ENCODE assay signal across 7 mouse cellular contexts in the genomic region with DNA sequence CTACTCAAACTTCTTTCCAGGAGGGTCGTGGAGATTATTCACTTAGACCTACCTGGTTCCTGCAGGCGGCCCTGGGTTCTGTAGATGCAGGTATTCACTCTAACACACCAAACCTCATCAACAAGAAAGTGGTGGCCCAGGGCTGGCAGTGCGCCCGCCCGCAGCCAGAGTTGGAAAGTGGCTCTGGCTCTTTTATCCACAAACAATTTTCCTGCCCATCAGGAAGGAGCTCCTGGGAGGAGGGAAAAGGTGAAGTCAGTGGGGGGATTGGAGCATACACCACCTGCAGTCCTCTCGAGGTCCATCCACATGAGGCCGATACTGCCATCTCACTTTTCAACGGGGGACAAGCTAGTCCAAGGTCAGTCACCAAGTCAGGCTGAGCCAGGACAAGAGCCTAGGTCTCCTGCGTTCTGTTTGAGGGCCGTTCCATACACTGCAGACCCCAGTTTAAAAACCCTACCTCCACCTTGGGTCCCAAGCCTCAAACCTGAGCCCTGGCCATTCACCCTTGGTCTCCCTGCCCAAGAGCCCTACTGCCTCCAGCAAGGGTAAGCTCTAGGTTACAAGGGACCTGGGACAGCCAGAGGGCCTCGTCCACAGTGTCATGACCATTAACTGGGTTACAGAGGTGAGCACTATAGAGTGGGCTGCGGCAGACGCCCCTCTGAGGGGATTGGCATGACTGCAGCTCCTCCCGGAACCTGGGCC. TPM values are rescaled to one million over a fixed set of nuclear protein-coding genes. Genes with fewer than 3 reads are reported as not detected.
DNase-seq lines count a peak whose midpoint lies in the region; ATAC-seq and TF ChIP-seq lines count a peak whose summit lies in the region.

No protein-coding gene starts in this region.

- H3K9me3 ChIP-seq in E14TG2a.4 (ENCODE audit: low read length) = no peaks in the 10 kb centered on the region
- H3K9me3 ChIP-seq in limb, embryonic 12.5 days = no peaks in the 10 kb centered on the region

- H3K27me3 ChIP-seq in E14TG2a.4 (ENCODE audit: insufficient read depth, low read length) = peaks cover 24% of the 10 kb centered on the region
- H3K27me3 ChIP-seq in limb, embryonic 12.5 days = no peaks in the 10 kb centered on the region
- H3K27me3 ChIP-seq in small intestine, adult 2 months (ENCODE audit: control insufficient read depth, insufficient read depth, low read length) = no peaks in the 10 kb centered on the region

- H3K4me1 ChIP-seq in E14TG2a.4 (replicated peaks; ENCODE audit: low read depth, low read length) = peaks cover 67% of the 10 kb centered on the region
- H3K4me1 ChIP-seq in embryonic fibroblast, embryonic 13.5 days (ENCODE audit: control insufficient read depth, insufficient read depth, low read length) = no peaks in the 10 kb centered on the region
- H3K4me1 ChIP-seq in limb, embryonic 12.5 days (replicated peaks) = peaks cover 18% of the 10 kb centered on the region
- peaks cover 38% of the 10 kb centered on the region for H3K4me1 ChIP-seq in small intestine, adult 2 months (ENCODE audit: control insufficient read depth, insufficient read depth, insufficient read length, low read length)

- H3K4me2 ChIP-seq in limb, embryonic 12.5 days = peak overlapping the region; percentile 94

- peak overlapping the region; percentile 94 for H3K4me3 ChIP-seq in E14TG2a.4 (replicated peaks; ENCODE audit: low read length)
- H3K4me3 ChIP-seq in embryonic fibroblast, embryonic 13.5 days (ENCODE audit: insufficient read depth, low read length) = peak overlapping the region; percentile 47
- peak overlapping the region; percentile 84 for H3K4me3 ChIP-seq in limb, embryonic 12.5 days (replicated peaks)
- H3K4me3 ChIP-seq in small intestine, adult 2 months (ENCODE audit: low read depth, low read length) = peak overlapping the region; percentile 96

- 48% methylated on average over 14 of the region's 14 CpGs for WGBS in limb, embryonic 12.5 days
- 39% methylated on average over 14 of the region's 14 CpGs for WGBS in small intestine, adult 2 months

- no peak for ATAC-seq in limb, embryonic 12.5 days (ENCODE audit: insufficient number of reproducible peaks, insufficient read depth, low FRiP score, low TSS enrichment, low read depth)

- TF ChIP-seq POLR2A in embryonic fibroblast, embryonic 13.5 days (IDR thresholded peaks at IDR 0.05; ENCODE audit: low read depth, low read length) = no peak
- TF ChIP-seq POLR2A in small intestine, adult 2 months (IDR thresholded peaks at IDR 0.05; ENCODE audit: low read depth, low read length) = no peak

- H3K36me3 ChIP-seq in E14TG2a.4 (ENCODE audit: insufficient read depth, low read length) = peaks cover 44% of the 10 kb centered on the region
- H3K36me3 ChIP-seq in limb, embryonic 12.5 days = peaks cover 44% of the 10 kb centered on the region
- H3K36me3 ChIP-seq in small intestine, adult 2 months (ENCODE audit: control insufficient read depth, insufficient read depth, low read length) = peaks cover 30% of the 10 kb centered on the region

- no peak for TF ChIP-seq CTCF in E14TG2a.4 (conservative IDR thresholded peaks at IDR 0.05; ENCODE audit: low read length)
- TF ChIP-seq CTCF in embryonic fibroblast, embryonic 13.5 days (IDR thresholded peaks at IDR 0.05; ENCODE audit: borderline replicate concordance, insufficient read depth, low read length) = no peak
- no peak for TF ChIP-seq CTCF in small intestine, adult 2 months (IDR thresholded peaks at IDR 0.05; ENCODE audit: extremely low read depth, insufficient read length, insufficient replicate concordance, low read depth, low read length)

- no peak overlapping the region for H3K27ac ChIP-seq in embryonic fibroblast, embryonic 13.5 days (ENCODE audit: insufficient read depth, low read length)
- peak overlapping the region; percentile 69; the same call in 1 of the 2 replicates for H3K27ac ChIP-seq in limb, embryonic 12.5 days
- peak overlapping the region; percentile 91 for H3K27ac ChIP-seq in small intestine, adult 2 months (ENCODE audit: insufficient read depth, low read depth, low read length)

- DNase-seq in A20 (ENCODE audit: low read depth, low spot score) = peak; percentile 53
- no peak for DNase-seq in right cerebral cortex, adult 18-20 months
- no peak for DNase-seq in c-Kit-positive CD71-positive TER-119-positive erythroid progenitor cells, embryonic 14.5 days (ENCODE audit: low spot score)

- H3K9ac ChIP-seq in limb, embryonic 12.5 days (replicated peaks) = peak overlapping the region; percentile 88

RNA-seq across cellular contexts. Expression of a gene that starts 0.8 kb away (rescaled TPM):
- polyA plus RNA-seq in embryonic fibroblast, embryonic 13.5 days (2011; ENCODE audit: insufficient read length, low read depth, missing spikeins) = 3.3 and 3.8 TPM in 2 replicates
- 15.4 and 16.7 TPM in 2 replicates for polyA plus RNA-seq in limb, embryonic 12.5 days (2016; fragmentation: Nextera tagmentation; extraction: Ambion mirVana)
- polyA plus RNA-seq in small intestine, adult 2 months (2012; rRNA removed) = 174 and 206 TPM in 2 replicates
